Mouse (Mus musculus) midbrain, embryonic 12.5 days (tissue): ENCODE results near the gene Nom1. TPM values are rescaled to one million over a fixed set of nuclear protein-coding genes. Genes with fewer than 3 reads are reported as not detected.

ENCODE experiments used
- ATAC-seq: fragments of 200-750 bp; cut with Nextera tagmentation; 2 replicates; pipeline ENCODE4 v1.8.0; 2017; ENCODE audit warnings: low read depth, moderate TSS enrichment, moderate library complexity; ENCODE audit not compliant: low FRiP score
- H3K27ac ChIP-seq: fragments of 300-500 bp; sonication (generic); replicated peaks from 2 replicates; pipeline ENCODE4 v1.5.1; 2016; ENCODE audit warnings: mild to moderate bottlenecking
- H3K27me3 ChIP-seq: fragments of 300-500 bp; sonication (generic); 2 replicates; pipeline ENCODE4 v1.6.1; 2016; ENCODE audit warnings: mild to moderate bottlenecking
- H3K36me3 ChIP-seq: fragments of 300-500 bp; sonication (generic); 2 replicates; pipeline ENCODE4 v1.6.1; 2016
- H3K4me1 ChIP-seq: fragments of 300-500 bp; sonication (generic); 2 replicates; pipeline ENCODE4 v1.6.1; 2016
- H3K4me2 ChIP-seq: fragments of 300-500 bp; sonication (generic); replicated peaks from 2 replicates; pipeline ENCODE4 v1.6.1; 2016; ENCODE audit warnings: mild to moderate bottlenecking, moderate library complexity
- H3K4me3 ChIP-seq: fragments of 300-500 bp; sonication (generic); 2 replicates; pipeline ENCODE4 v1.5.1; 2016; ENCODE audit warnings: mild to moderate bottlenecking
- H3K9ac ChIP-seq: fragments of 300-500 bp; sonication (generic); replicated peaks from 2 replicates; pipeline ENCODE4 v1.6.1; 2016; ENCODE audit warnings: mild to moderate bottlenecking, moderate library complexity
- H3K9me3 ChIP-seq: fragments of 300-500 bp; sonication (generic); 2 replicates; pipeline ENCODE4 v1.6.1; 2016; ENCODE audit warnings: mild to moderate bottlenecking
- WGBS: fragments of 180-500 bp; shearing (Covaris S2); methylation state at CpG from one replicate; pipeline ENCODE4 v1.1.7; 2016; 5-methylcytosine and 5-hydroxymethylcytosine counted together
- polyA plus RNA-seq: library from polyadenylated mRNA; unstranded; fragments of >200 nt; fragmentation: Nextera tagmentation; extraction: Ambion mirVana; gene quantifications from 2 replicates; pipeline ENCODE4 v1.2.1, GENCODE M21; 2016

Gene Nom1
- polyA plus RNA-seq, 1 experiment from 2014 or later, result 27.9 TPM

DNA sequence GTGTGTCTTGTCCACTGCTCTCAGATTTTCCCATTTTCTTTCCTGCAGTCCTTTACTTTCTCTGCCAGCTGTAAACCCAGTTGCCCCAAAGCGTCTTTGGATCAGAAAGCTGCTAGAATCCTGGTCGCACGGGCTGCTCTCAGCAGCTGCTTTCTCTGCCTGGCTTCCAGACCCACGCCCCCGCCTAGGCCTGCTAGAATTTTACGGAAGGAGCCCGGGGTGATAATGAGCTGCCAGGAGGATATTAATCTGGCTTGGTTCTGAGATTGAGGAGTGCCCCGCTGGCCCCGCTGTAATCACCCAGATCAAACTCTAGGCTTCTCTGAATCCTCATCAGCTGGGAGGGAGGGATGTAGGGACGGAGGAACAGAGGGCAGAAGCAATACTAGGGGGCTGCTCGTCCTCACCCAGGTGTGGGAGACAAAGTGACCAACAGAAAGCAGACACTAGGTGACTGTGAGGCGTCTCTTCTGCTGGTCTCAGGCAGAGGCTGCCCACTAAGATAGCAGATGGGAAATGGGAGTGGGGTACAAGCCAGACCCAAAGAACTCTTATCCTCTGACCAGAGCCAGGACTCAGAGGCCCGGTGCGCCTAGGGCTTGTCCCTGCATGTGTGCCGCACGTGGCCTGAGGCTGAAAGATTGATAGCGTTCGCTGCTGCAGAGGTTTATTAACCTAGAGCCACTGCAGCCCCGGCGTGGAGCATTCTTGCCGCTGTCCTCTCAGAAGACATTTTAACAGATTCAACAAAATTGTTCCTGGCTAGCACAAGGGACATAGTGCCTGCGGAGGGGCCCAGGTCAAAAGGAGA lies 37.6 kb downstream of the Nom1 start:
- H3K4me3 ChIP-seq, result no peak overlapping the region
- H3K4me2 ChIP-seq, result no peak overlapping the region
- peaks cover 100% of the 10 kb centered on the region for H3K27me3 ChIP-seq
- no peak overlapping the region for H3K9ac ChIP-seq
- H3K27ac ChIP-seq, result no peak overlapping the region
- peaks cover 12% of the 10 kb centered on the region for H3K4me1 ChIP-seq
- 1% methylated on average over 22 of the region's 22 CpGs for WGBS
- no peak for ATAC-seq
- H3K36me3 ChIP-seq, result no peaks in the 10 kb centered on the region
- H3K9me3 ChIP-seq, result no peaks in the 10 kb centered on the region

DNA sequence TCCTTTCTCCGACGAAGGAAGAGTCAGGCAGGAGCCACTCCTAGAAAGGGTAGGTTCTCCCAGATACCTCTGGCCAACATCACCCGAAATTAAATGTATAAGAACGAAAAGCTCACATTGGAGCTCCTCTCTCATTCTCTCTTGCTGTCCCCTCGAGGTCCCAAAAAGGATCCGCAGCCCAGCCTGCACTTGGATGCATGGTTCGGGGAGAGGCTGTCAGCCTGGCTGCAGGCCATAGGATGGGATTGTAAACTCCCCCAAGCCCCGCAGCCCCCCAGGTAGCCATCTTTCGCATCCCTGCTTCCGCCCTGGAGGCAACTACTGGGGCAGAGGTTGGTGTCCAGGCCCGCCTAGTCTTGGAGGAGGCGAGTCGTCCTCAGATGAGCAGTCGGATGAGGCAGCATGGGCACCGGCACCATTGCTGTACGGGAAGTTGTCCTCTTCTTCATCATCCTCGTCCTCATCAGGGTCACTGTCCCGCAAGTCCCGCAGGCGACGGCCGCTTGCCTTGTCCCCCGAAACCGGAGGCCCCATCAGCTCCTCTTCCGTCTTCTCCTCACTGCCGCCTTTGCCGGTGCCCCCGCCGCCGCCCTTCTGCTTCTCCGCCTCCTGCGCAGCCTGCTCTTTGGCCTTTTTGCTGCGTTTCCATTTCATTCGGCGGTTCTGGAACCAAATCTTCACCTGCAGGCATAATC lies 39.2 kb downstream of the Nom1 start:
- H3K4me2 ChIP-seq, result no peak overlapping the region
- no peak overlapping the region for H3K9ac ChIP-seq
- WGBS, result under 1% methylated on average over 35 of the region's 35 CpGs
- no peaks in the 10 kb centered on the region for H3K9me3 ChIP-seq
- peaks cover 16% of the 10 kb centered on the region for H3K4me1 ChIP-seq
- no peak overlapping the region for H3K4me3 ChIP-seq
- no peak overlapping the region for H3K27ac ChIP-seq
- no peak for ATAC-seq
- H3K36me3 ChIP-seq, result no peaks in the 10 kb centered on the region
- peaks cover 100% of the 10 kb centered on the region for H3K27me3 ChIP-seq

DNA sequence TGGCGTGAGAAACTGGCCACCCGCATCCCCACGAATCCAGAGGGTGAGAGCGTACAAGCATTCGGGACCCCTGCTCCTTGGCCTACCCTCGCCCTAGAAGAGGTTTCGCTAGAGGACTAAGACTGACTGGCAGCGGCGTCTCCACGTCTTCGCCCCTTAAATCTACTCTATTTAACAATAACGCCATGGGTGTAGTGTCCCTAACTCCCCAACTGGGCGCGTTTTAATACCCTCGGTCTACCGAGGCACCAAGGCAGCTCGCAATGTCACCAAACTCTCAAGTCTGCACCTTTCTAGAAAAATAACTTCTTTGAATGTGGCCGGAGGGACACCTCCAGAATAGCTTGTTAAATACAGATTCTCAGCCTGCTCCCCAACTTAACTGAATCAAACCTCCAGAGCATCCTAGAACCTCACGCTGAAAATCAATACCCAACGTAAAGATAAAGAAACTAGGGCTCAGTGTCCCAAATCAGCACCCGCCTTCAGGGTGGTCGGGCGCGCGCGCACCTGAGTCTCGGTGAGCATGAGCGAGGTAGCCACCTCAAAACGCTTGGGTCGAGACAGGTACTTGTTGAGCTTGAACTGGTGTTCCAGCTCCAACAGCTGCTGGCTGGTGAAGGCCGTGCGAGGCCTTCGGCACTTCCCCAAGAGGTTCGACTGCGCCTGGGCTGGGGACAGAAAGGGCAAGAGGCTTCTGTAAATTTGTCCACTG lies 39.9 kb downstream of the Nom1 start:
- Histone ChIP-seq H3K4me1 (peaks cover 16% of the 10 kb centered on the region), H3K9ac (no peak overlapping the region), H3K4me2 (no peak overlapping the region), H3K4me3 (no peak overlapping the region), H3K27ac (no peak overlapping the region), H3K36me3 (no peaks in the 10 kb centered on the region), H3K27me3 (peaks cover 100% of the 10 kb centered on the region), H3K9me3 (no peaks in the 10 kb centered on the region)
- WGBS, result 1% methylated on average over 35 of the region's 35 CpGs
- no peak for ATAC-seq

DNA sequence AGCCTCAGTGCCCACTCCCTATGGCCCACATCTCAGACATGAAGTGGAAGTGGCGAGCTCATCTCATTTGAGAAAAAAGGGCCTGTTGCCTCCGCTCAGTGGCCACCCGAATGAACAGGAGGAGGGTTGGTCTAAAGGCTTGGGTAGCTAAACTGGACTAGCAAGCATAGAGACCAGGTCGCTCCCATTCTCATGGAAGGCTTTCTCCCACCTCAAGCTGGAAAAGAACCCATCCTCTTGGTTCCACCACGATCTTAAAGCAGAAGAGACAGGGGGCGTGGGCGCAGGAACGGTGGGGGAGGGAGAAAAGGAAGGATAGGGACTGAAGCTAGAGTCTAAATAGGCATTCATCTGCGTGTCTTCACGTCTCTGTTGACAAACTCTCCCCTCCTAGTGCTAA lies 40.6 kb downstream of the Nom1 start:
- H3K36me3 ChIP-seq, result no peaks in the 10 kb centered on the region
- no peaks in the 10 kb centered on the region for H3K9me3 ChIP-seq
- H3K9ac ChIP-seq, result no peak overlapping the region
- H3K4me1 ChIP-seq, result peaks cover 16% of the 10 kb centered on the region
- H3K4me2 ChIP-seq, result no peak overlapping the region
- H3K4me3 ChIP-seq, result no peak overlapping the region
- WGBS, result 2% methylated on average over 10 of the region's 10 CpGs
- H3K27ac ChIP-seq, result no peak overlapping the region
- peaks cover 100% of the 10 kb centered on the region for H3K27me3 ChIP-seq
- ATAC-seq, result no peak

DNA sequence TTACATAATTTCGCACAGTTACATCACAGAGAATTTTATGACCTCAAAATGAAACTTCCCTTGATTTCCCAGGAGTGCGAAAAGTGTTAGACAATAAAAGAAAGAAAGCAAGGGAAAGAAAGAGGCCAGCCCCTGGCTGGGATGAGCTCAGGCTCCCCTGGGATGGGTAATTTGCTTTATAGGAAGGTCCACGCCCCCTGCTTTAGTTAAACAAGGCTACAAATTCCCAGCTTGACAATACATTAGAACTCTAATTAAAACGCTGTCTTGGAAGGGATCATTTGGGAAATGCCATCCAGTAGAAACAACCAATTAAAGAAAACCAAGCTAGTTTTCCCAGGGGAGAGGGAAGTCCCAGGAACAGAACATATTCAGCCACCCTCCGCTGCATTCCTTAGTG lies 41.1 kb downstream of the Nom1 start:
- Histone ChIP-seq H3K27me3 (peaks cover 100% of the 10 kb centered on the region), H3K9me3 (no peaks in the 10 kb centered on the region), H3K36me3 (no peaks in the 10 kb centered on the region), H3K4me3 (no peak overlapping the region), H3K9ac (no peak overlapping the region), H3K27ac (no peak overlapping the region), H3K4me2 (no peak overlapping the region), H3K4me1 (peaks cover 16% of the 10 kb centered on the region)
- under 1% methylated on average over 5 of the region's 5 CpGs for WGBS
- no peak for ATAC-seq

DNA sequence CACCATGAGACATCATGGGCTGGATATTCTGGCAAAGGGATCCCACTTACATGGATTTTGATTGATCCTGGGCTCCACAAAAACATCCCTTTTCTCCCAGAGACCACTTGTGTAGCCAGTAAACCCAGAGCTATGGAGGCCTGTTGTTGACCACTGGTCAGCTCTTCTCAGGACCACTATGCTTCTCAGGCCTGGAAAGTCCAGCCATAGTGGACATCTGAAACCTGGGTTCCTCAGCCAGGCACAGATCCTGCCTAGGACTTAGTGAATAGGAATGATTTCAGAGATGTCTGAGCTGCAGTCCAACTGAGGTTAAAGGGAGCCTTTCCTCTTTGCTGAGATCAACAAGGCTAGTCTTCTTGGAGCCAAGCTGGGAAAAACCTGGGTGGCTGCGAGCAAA lies 41.6 kb downstream of the Nom1 start:
- Histone ChIP-seq H3K27ac (no peak overlapping the region), H3K27me3 (peaks cover 100% of the 10 kb centered on the region), H3K9me3 (no peaks in the 10 kb centered on the region), H3K4me2 (no peak overlapping the region), H3K36me3 (no peaks in the 10 kb centered on the region), H3K4me1 (peaks cover 16% of the 10 kb centered on the region), H3K9ac (no peak overlapping the region), H3K4me3 (no peak overlapping the region)
- 0% methylated on average over 1 of the region's 1 CpGs for WGBS
- no peak for ATAC-seq

DNA sequence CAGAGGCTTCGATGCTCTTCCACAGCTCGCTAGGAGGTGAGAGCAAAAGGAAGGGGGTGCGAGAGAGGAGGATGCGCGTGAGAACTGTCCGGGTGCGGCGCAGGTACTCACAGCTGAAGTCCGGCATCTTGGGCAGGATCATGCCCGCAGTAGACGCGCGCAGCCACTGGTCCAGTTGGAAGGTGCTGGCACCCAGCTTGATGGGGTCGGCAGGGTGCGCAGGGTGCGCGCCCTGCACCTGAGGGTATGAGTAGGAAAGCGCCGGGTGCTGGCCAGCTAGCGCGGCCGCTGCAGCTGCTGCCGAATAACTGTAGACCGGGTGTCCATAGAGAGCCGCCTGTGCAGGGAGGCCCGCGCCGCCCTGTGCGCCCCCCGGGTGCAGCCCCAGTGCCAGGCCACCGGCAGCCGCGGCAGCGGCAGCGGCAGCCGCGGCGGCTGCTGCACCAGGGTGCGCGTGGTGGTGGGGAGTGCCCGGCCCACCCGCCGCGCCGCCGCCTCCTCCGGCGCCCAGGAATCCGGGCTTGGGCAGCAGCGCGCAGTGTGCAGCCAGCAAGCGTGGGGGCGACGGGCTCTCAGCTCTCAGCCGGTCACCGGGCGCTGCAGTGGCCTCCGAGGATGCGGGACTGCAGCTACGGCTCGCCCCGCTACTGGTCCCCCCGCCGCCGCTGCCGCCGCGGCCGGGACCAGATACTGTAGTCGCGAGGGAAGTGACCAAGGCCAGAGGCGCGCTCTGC lies 43.2 kb downstream of the Nom1 start:
- H3K4me2 ChIP-seq, result peak overlapping the region; percentile 53

DNA sequence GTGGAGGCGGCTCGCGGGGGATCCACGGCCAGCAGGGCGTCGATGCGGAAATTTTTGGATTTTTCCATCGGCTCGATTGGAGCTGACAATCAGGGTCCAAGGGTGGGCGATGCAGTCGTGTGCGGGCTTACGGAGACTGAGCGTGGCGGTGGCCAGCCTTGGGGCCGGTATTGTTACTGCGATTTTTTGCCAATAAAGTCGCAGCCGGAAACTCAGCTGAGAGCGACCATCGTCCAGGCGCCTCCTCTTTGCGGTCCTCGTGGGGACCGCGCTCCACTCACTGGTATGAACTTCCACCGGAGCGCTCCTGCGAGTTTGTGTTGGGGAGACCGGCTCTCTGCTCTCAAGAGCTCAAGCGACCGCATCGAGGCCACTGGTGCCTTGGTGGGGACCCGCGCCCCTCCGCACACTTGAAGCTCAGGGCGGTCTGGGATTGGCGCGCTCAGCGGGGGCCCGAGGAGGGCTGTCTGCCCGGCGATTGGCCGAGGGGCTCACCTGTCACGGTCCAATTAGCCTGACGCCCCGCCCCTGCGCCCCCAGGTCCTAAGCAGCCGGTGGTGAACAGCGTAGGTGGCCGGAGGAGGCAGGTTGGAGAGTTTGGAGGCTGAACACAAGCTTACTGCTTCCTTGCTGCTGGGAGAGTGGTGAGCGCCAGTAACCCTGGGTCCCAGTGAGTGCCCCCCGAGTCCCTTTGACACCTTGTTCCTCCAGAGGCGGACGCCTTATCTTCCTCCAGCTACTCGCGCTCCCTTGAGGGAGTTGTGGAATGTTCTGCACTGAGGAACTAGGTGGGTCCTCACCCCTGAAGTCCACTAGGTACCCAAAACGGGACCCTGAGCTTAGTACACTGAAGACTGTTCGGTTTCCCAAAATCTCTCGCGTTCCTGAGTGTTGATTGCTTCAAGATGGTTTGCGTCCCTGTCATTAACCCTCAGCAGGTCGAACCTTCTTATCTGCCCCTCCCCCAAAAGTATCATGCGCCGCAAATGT lies 44.0 kb downstream of the Nom1 start, which contains the start of gene Mnx1:
Mnx1 (minus strand) TSS at position 263 of the 990 bp plus-strand sequence.
- H3K4me1 ChIP-seq, result peaks cover 16% of the 10 kb centered on the region
- under 1% methylated on average over 65 of the region's 65 CpGs for WGBS
- H3K9me3 ChIP-seq, result no peaks in the 10 kb centered on the region
- H3K36me3 ChIP-seq, result no peaks in the 10 kb centered on the region
- H3K27me3 ChIP-seq, result peaks cover 100% of the 10 kb centered on the region
- ATAC-seq, result peak; percentile 63; the same call in 1 of the 2 replicates
- H3K4me2 ChIP-seq, result peak within 1 kb of the TSS; percentile 53
- peak within 1 kb of the TSS; percentile 37 for H3K4me3 ChIP-seq
- H3K27ac ChIP-seq, result no peak within 1 kb of the TSS
- peak within 1 kb of the TSS; percentile 28; the same call in 1 of the 2 replicates for H3K9ac ChIP-seq

More for the DNA sequence above, 43.2 kb downstream of the Nom1 start:
- Histone ChIP-seq H3K27ac (no peak overlapping the region), H3K27me3 (peaks cover 100% of the 10 kb centered on the region), H3K4me1 (peaks cover 16% of the 10 kb centered on the region), H3K4me3 (peak overlapping the region; percentile 37), H3K9me3 (no peaks in the 10 kb centered on the region), H3K9ac (peak overlapping the region; percentile 28; the same call in 1 of the 2 replicates), H3K36me3 (no peaks in the 10 kb centered on the region)
- WGBS, result under 1% methylated on average over 45 of the region's 73 CpGs
- peak; percentile 44; the same call in 1 of the 2 replicates for ATAC-seq

DNA sequence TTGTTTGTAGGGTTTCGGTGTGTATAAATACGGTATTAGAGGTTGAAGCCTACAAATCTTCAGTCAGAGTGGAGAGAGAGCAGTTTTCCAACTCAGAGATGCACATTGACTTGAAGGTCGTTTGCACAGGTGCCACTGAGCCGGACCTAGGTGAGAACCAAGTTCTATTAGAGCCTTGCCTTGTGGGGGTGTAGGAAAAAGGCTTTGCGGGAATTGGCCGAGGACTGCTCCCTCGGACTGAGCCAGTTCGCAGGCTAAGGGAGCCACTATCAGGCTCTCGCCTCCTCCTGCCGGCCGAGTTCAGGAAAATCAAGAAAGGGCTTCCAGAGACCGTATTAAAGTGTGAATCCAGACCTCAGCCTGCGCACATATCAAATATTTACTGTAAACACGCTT lies 44.7 kb downstream of the Nom1 start:
- H3K4me3 ChIP-seq, result no peak overlapping the region
- no peak overlapping the region for H3K9ac ChIP-seq
- H3K27me3 ChIP-seq, result peaks cover 100% of the 10 kb centered on the region
- 0 out of 2 replicates have a peak, but pooled peaks have one; percentile 9 for ATAC-seq
- H3K36me3 ChIP-seq, result no peaks in the 10 kb centered on the region
- H3K4me1 ChIP-seq, result peaks cover 16% of the 10 kb centered on the region
- H3K27ac ChIP-seq, result no peak overlapping the region
- H3K4me2 ChIP-seq, result no peak overlapping the region
- no peaks in the 10 kb centered on the region for H3K9me3 ChIP-seq
- WGBS, result under 1% methylated on average over 14 of the region's 14 CpGs

DNA sequence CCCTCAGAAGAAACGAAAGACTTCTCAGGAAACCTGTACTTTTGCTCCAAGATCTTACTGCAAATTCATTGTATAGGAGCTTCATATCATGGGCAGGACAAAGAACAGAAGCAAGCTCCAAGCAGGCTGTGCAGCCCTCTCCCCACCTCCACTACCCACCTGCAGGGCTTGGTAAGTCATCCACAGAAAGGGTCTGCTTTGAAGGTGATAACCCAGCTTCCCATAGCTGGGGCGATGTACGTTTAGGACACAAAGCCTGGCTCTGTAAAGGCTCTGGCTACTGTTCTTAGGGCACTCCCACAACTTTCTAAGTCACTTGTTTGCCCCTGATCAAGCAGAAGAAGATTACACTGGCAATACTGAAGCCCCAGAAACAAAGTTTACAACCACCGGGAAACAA lies 49.3 kb downstream of the Nom1 start:
- no peaks in the 10 kb centered on the region for H3K36me3 ChIP-seq
- no peak overlapping the region for H3K4me3 ChIP-seq
- 4% methylated on average over 4 of the region's 4 CpGs for WGBS
- peaks cover 97% of the 10 kb centered on the region for H3K27me3 ChIP-seq
- 0 out of 2 replicates have a peak, but pooled peaks cover 4% of the 10 kb centered on the region for H3K4me1 ChIP-seq
- no peak overlapping the region for H3K4me2 ChIP-seq
- no peak for ATAC-seq
- no peaks in the 10 kb centered on the region for H3K9me3 ChIP-seq
- H3K27ac ChIP-seq, result no peak overlapping the region
- no peak overlapping the region for H3K9ac ChIP-seq
